Mouse (Mus musculus) liver, embryonic 14.5 days (tissue): Measurements from ENCODE around the gene Cdiptos.

Experiments
- CTCF ChIP-seq: IDR thresholded peaks from 2 replicates; pipeline ENCODE4 v1.5.1; 2016; ENCODE audit warnings: antibody characterized with exemption, low read depth, control low read depth
- EP300 ChIP-seq: IDR thresholded peaks from 2 replicates; pipeline ENCODE4 v1.6.1; 2016; ENCODE audit warnings: antibody characterized with exemption, low read depth

DNA sequence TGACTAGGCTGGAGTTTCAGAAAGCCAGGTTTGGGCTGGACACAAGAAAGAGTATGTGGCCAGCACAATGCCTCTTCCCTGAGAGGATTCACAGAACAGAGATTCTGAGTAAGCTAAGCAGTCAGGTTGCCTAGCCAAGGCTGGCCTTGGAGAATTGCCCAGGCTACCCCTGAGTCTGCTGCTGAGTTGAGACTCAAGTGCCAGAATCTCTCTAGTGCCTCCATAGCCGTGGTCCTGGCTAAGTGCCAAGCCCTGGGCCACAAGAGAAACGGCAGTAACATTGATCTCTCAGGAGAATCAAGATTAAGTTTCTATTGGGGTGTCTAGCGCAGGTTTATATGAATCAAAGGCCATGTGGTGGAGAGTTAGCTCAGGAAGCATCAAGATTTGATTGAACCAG, 10.3 kb downstream of the Cdiptos start:
- TF ChIP-seq EP300 (no peak), CTCF (no peak)
